ENCODE assay signal across 13 mouse cellular contexts in genomic region chr12:12356048-12356447, GRCm38 (mm10).
DNase-seq lines count a peak whose midpoint lies in the region; ATAC-seq lines count a peak whose summit lies in the region.
"Had no signal": no experiment of that assay in that cellular context is flagged by ENCODE, and none has a peak within 500 bp of the region (broad histone marks: within the 10 kb centered on the region; RNA-seq: fewer than 3 reads in every experiment).

No protein-coding gene starts in this region.

- H3K9me3 ChIP-seq in heart, embryonic 15.5 days (replicated peaks): no peaks in the 10 kb centered on the region
- H3K9me3 ChIP-seq in midbrain, embryonic 15.5 days: no peaks in the 10 kb centered on the region
- H3K9me3 ChIP-seq in midbrain, embryonic 13.5 days: no peaks in the 10 kb centered on the region
- no peaks in the 10 kb centered on the region for H3K9me3 ChIP-seq in hindbrain, embryonic 16.5 days (ENCODE audit: control insufficient read depth, low read length)
- H3K9me3 ChIP-seq: embryonic facial prominence, embryonic 15.5 days; kidney, embryonic 15.5 days; limb, embryonic 13.5 days; megakaryocyte, embryonic 14.5 days had no signal

- 27% methylated on average over 9 of the region's 9 CpGs for WGBS in heart, embryonic 15.5 days
- 73% methylated on average over 9 of the region's 9 CpGs for WGBS in midbrain, embryonic 15.5 days
- WGBS in midbrain, embryonic 13.5 days: 75% methylated on average over 9 of the region's 9 CpGs
- WGBS in hindbrain, embryonic 16.5 days: 59% methylated on average over 9 of the region's 9 CpGs

- H3K4me1 ChIP-seq in heart, embryonic 15.5 days (replicated peaks): peaks cover 34% of the 10 kb centered on the region
- no peaks in the 10 kb centered on the region for H3K4me1 ChIP-seq in midbrain, embryonic 15.5 days
- H3K4me1 ChIP-seq in midbrain, embryonic 13.5 days (replicated peaks): peaks cover 4% of the 10 kb centered on the region; the same call in 1 of the 2 replicates
- no peaks in the 10 kb centered on the region for H3K4me1 ChIP-seq in hindbrain, embryonic 16.5 days (ENCODE audit: control insufficient read depth, insufficient read depth, low read depth, low read length)
- H3K4me1 ChIP-seq: embryonic facial prominence, embryonic 15.5 days; megakaryocyte, embryonic 14.5 days had no signal

- H3K36me3 ChIP-seq in heart, embryonic 15.5 days: no peaks in the 10 kb centered on the region
- no peaks in the 10 kb centered on the region for H3K36me3 ChIP-seq in midbrain, embryonic 15.5 days (replicated peaks)
- no peaks in the 10 kb centered on the region for H3K36me3 ChIP-seq in midbrain, embryonic 13.5 days
- H3K36me3 ChIP-seq in hindbrain, embryonic 16.5 days (ENCODE audit: control insufficient read depth, insufficient read depth, low read length): peaks cover 2% of the 10 kb centered on the region; the same call in 1 of the 2 replicates
- H3K36me3 ChIP-seq: embryonic facial prominence, embryonic 15.5 days; kidney, embryonic 15.5 days; limb, embryonic 13.5 days had no signal

- H3K4me3 ChIP-seq in heart, embryonic 15.5 days: no peak overlapping the region
- H3K4me3 ChIP-seq in midbrain, embryonic 15.5 days: no peak overlapping the region
- no peak overlapping the region for H3K4me3 ChIP-seq in midbrain, embryonic 13.5 days (replicated peaks)
- no peak overlapping the region for H3K4me3 ChIP-seq in hindbrain, embryonic 16.5 days (ENCODE audit: low read length)
- H3K4me3 ChIP-seq: embryonic facial prominence, embryonic 15.5 days; kidney, embryonic 15.5 days; limb, embryonic 13.5 days; megakaryocyte, embryonic 14.5 days had no signal

- no peaks in the 10 kb centered on the region for H3K27me3 ChIP-seq in heart, embryonic 15.5 days
- H3K27me3 ChIP-seq in midbrain, embryonic 15.5 days (replicated peaks): no peaks in the 10 kb centered on the region
- H3K27me3 ChIP-seq in midbrain, embryonic 13.5 days: no peaks in the 10 kb centered on the region
- H3K27me3 ChIP-seq in hindbrain, embryonic 16.5 days (replicated peaks; ENCODE audit: control insufficient read depth, insufficient read depth, low read length): no peaks in the 10 kb centered on the region
- H3K27me3 ChIP-seq: embryonic facial prominence, embryonic 15.5 days; kidney, embryonic 15.5 days; limb, embryonic 13.5 days; megakaryocyte, embryonic 14.5 days had no signal

- H3K4me2 ChIP-seq in heart, embryonic 15.5 days: peak overlapping the region; percentile 30
- H3K4me2 ChIP-seq in midbrain, embryonic 15.5 days: no peak overlapping the region
- H3K4me2 ChIP-seq in midbrain, embryonic 13.5 days (replicated peaks): no peak overlapping the region
- no peak overlapping the region for H3K4me2 ChIP-seq in hindbrain, embryonic 16.5 days (ENCODE audit: low read length)
- H3K4me2 ChIP-seq: embryonic facial prominence, embryonic 15.5 days; kidney, embryonic 15.5 days; limb, embryonic 13.5 days had no signal

- 0 out of 2 replicates have a peak, but pooled peaks have one; percentile 17 for ATAC-seq in heart, embryonic 15.5 days (replicated peaks; ENCODE audit: insufficient number of reproducible peaks, insufficient read depth, low FRiP score, low read depth)
- ATAC-seq in midbrain, embryonic 15.5 days (replicated peaks): 0 out of 2 replicates have a peak, but pooled peaks have one; percentile 3
- no peak for ATAC-seq in midbrain, embryonic 13.5 days
- peak; percentile 31; the same call in 1 of the 2 replicates for ATAC-seq in hindbrain, embryonic 16.5 days

- peak overlapping the region; percentile 65 for H3K27ac ChIP-seq in heart, embryonic 15.5 days
- no peak overlapping the region for H3K27ac ChIP-seq in midbrain, embryonic 15.5 days
- no peak overlapping the region for H3K27ac ChIP-seq in midbrain, embryonic 13.5 days
- no peak overlapping the region for H3K27ac ChIP-seq in hindbrain, embryonic 16.5 days (ENCODE audit: low read depth, low read length)
- H3K27ac ChIP-seq: embryonic facial prominence, embryonic 15.5 days; kidney, embryonic 15.5 days; limb, embryonic 13.5 days had no signal

- peak; percentile 4 for DNase-seq in cerebellum, adult 11 months
- DNase-seq in cerebellum, adult 8-10 months: no peak
- no peak for DNase-seq in heart, adult 9 months (ENCODE audit: low spot score in 2 of 2)
- no peak for DNase-seq in urinary bladder, postnatal 4 days (ENCODE audit: low spot score in 2 of 2)
- DNase-seq: thymus, postnatal 14 days had no signal

- H3K9ac ChIP-seq in heart, embryonic 15.5 days: no peak overlapping the region
- H3K9ac ChIP-seq in midbrain, embryonic 15.5 days: no peak overlapping the region
- no peak overlapping the region for H3K9ac ChIP-seq in midbrain, embryonic 13.5 days (replicated peaks)
- no peak overlapping the region for H3K9ac ChIP-seq in hindbrain, embryonic 16.5 days (ENCODE audit: low read depth, low read length)
- H3K9ac ChIP-seq: embryonic facial prominence, embryonic 15.5 days; kidney, embryonic 15.5 days; limb, embryonic 13.5 days had no signal
